Mouse (Mus musculus): ENCODE data around the gene Dll4. TPM values are rescaled to one million over a fixed set of nuclear protein-coding genes. Genes with fewer than 3 reads are reported as not detected.

The Dll4 gene
- polyA plus RNA-seq (2017; shearing (Covaris generic)): not detected

GRCm38 (mm10) chr2:119325568-119326143 lies at the start of gene Dll4:
TSS of gene Dll4 (plus strand) at chr2:119325784.

GRCm38 (mm10) chr2:119288270-119288882 lies 37.2 kb upstream of the Dll4 start, which contains the start of gene Vps18:
TSS of gene Vps18 (plus strand) at chr2:119288740.

GRCm38 (mm10) chr2:119350555-119351486 lies 25.2 kb downstream of the Dll4 start, which contains the start of gene Chac1:
TSS of gene Chac1 (plus strand) at chr2:119351229.

Other genes with a start within 250 kb of the Dll4 start
- gene Rad51, start 213.0 kb upstream of the Dll4 start, polyA plus RNA-seq (2017; shearing (Covaris generic)): 1 to 10 TPM; 3.6 to 3.8 TPM
- gene Rmdn3, start 168.8 kb upstream of the Dll4 start, polyA plus RNA-seq (2017; shearing (Covaris generic)): 10 to 100 TPM; 22.2 to 26.8 TPM
- gene Gchfr, start 158.0 kb upstream of the Dll4 start, polyA plus RNA-seq (2017; shearing (Covaris generic)): under 1 TPM; 0.34 to 0.60 TPM
- under 1 TPM; 0.70 to 0.83 TPM for gene Gm14137, start 151.3 kb upstream of the Dll4 start, polyA plus RNA-seq (2017; shearing (Covaris generic))
- gene Zfyve19, start 117.2 kb upstream of the Dll4 start, polyA plus RNA-seq (2017; shearing (Covaris generic)): 10 to 100 TPM; 40.0 to 50.1 TPM
- 10 to 100 TPM; 22.5 to 35.9 TPM for gene Dnajc17, start 117.0 kb upstream of the Dll4 start, polyA plus RNA-seq (2017; shearing (Covaris generic))
- gene Ppp1r14d, start 95.9 kb upstream of the Dll4 start, polyA plus RNA-seq (2017; shearing (Covaris generic)): not detected
- under 1 TPM in 1 of 2 experiments, not detected in 1; 0.81 TPM for gene Spint1, start 88.4 kb upstream of the Dll4 start, polyA plus RNA-seq (2017; shearing (Covaris generic))
- gene Rhov, start 54.5 kb upstream of the Dll4 start, polyA plus RNA-seq (2017; shearing (Covaris generic)): under 1 TPM in 1 of 2 experiments, not detected in 1; 0.78 TPM
- 10 to 100 TPM; 11.3 to 12.6 TPM for gene Vps18, start 37.0 kb upstream of the Dll4 start, polyA plus RNA-seq (2017; shearing (Covaris generic))
- 1 to 10 TPM in 1 of 2 experiments, under 1 TPM in 1; 0.29 to 1.9 TPM for gene Chac1, start 25.4 kb downstream of the Dll4 start, polyA plus RNA-seq (2017; shearing (Covaris generic))
- gene Ino80, start 151.9 kb downstream of the Dll4 start, polyA plus RNA-seq (2017; shearing (Covaris generic)): 1 to 10 TPM; 4.4 to 6.2 TPM
- gene Exd1, start 221.8 kb downstream of the Dll4 start, polyA plus RNA-seq (2017; shearing (Covaris generic)): 1 to 10 TPM in 1 of 2 experiments, under 1 TPM in 1; 0.02 to 1.3 TPM
- 10 to 100 TPM; 58.3 to 82.7 TPM for gene Chp1, start 221.9 kb downstream of the Dll4 start, polyA plus RNA-seq (2017; shearing (Covaris generic))

All from inflammation-experienced regulatory T-cells (primary cell).